Mouse (Mus musculus) adrenal gland, adult 18-20 months (tissue): ENCODE measurements around the gene Gas7. TPM values are rescaled to one million over a fixed set of nuclear protein-coding genes. Genes with fewer than 3 reads are reported as not detected.
A peak's percentile ranks its signal among the peaks of the same experiment; 100 is the strongest.

Experiments used
- DNase-seq, 2 experiments: peaks; one replicate each; pipeline ENCODE4 v3.0.0; 2021 to 2022; ENCODE audit warnings: low spot score in 2 of 2
- total RNA-seq, 2 experiments: library from RNA; stranded (reverse); gene quantifications; 1 replicate in 1 of 2; 2 replicates in 1 of 2; pipeline ENCODE4 v1.2.3; 2021

The Gas7 gene
- total RNA-seq, 2 experiments from 2014 or later: 35.5 to 52.9 TPM

DNA sequence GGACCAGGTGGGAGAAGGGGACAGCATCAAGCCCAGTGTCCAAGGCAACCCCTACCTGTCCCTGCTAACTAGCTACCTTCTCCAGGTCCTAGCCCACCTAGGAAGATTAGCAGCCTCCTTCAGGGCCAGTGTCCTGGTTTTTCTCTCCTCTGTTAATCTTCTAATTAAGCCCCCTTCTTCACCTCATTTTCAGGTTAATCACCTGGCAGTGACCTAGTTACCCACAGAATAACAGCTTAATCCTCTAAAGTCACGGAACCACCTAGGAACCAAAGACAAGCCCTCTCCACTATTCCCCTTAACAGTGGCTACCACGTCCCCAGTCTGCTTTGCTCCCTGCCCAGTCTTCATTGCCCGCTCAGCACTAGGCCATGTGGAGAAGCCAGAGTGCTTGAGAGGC lies 226.6 kb downstream of the Gas7 start:
- no peak for DNase-seq

GRCm38 (mm10) chr11:67686109-67686508 lies 230.9 kb downstream of the Gas7 start:
- no peak for DNase-seq

DNA sequence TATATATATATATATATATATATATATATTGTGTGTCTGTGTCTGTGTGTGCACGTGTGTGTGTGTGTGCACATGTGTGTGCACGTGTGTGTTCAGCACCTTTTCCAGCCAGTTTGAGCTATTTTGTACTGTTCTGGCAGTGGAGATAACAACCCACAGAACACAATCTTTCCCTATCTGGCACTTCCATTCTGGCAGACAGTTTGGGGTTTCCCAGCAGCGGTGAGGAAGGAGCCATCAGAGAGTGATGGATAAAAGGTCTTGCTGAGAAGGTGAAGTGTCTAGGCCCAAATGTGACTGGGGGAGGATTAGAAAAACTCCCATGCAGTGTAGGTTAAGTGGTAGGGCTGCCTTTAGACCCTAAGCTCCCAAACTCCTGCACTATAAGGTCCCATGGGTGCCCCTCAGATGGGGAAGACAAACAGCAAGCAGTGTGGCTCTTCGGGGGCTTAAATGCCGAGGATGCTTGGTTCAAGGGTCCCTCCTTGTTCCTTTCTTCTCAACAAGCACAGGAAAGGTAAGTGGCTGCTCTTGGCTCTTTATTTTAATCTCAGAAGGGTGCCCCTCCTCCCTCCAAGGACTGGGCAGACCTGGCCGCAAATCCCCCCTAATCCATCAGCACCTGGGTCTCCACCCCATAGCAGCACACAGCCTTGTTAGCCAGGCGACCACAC lies 239.6 kb downstream of the Gas7 start, which contains the start of gene Rcvrn:
Gene Rcvrn, plus strand, starts transcription at position 624 of the 674 bp plus-strand sequence.
- no peak for DNase-seq

DNA sequence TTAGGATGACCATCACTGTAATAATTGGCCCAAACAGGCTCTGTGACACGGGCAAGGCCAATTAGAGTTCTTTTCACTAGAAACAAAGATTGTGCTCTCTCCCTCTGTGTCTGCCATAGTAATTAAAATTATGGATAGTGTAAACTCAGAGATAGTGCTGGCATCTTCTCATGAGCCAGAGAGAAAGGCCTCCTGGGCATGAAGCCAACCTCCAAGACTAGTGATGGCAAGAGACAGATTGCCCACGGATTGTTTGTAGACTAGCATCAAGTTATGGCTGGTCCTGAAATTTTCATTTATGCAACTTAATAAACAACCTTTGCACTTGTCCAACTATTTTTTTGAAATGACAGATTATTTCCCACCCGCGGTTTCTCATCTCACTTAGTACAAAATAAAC lies 257.7 kb downstream of the Gas7 start:
- no peak for DNase-seq

GRCm38 (mm10) chr11:67715382-67715781 lies 260.1 kb downstream of the Gas7 start:
- no peak for DNase-seq

- DNase-seq: peak in 1 of 2 experiments; percentile 8
Observed at GRCm38 (mm10) chr11:67721485-67721884, 266.2 kb downstream of the Gas7 start.

- DNase-seq: no peak
Observed at GRCm38 (mm10) chr11:67722399-67723156, 267.3 kb downstream of the Gas7 start.

DNA sequence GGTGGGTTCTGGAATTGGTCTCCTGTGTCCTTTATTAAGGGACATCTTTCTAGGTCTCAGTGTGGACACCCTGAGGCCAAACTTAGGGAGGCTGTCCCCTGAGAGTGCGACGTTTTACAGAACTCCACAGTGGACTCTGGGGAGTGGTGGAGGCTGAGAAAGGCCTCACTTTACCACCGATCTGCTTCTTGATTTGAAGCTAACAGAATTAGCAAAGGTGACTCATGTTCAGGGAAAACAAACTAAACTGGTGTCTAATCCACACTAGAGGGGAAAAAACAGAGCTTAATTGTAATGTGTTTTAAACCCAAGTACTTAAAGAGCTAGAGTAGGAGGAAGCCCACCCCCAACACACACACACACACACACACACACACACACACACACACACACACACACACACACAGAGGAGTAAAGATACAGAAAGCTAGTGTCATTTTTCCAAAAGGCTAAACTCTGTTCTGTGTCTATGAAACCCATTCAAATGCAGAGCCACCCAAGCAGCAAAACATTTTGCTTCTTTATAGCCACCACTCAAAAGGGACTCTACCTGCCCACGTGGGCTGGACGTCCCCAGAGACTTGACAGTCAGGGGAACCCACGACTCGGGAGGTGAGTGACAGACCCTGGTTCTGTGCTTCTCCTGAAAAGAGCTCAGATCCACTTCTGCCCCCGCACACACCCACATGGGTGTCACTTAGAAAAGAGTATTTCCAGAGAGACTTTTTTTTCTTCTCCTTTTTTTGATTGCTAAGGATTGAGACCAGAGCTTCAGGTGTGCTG lies 268.2 kb downstream of the Gas7 start:
- DNase-seq: no peak

DNA sequence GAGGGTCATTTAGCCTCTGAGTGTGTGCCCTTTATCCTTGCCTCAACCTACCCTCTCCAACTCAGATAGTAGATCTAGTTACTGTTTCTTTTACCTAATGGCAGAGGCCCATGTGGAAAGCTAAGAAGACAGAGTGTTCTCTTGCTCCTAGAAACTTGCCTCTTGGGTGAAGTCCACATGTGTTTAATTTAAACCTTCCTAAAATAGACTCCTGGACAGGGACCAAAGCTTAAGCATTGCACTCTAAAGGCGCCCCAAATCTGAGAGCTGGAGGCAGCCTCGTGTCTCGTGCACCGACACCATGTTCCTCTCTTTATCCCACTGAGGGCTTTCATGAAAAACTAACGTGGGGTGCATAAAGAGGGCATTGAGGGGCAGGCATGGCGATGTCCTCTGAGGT lies 271.9 kb downstream of the Gas7 start:
- no peak for DNase-seq

GRCm38 (mm10) chr11:67728726-67729125 lies 273.5 kb downstream of the Gas7 start:
- no peak for DNase-seq

DNA sequence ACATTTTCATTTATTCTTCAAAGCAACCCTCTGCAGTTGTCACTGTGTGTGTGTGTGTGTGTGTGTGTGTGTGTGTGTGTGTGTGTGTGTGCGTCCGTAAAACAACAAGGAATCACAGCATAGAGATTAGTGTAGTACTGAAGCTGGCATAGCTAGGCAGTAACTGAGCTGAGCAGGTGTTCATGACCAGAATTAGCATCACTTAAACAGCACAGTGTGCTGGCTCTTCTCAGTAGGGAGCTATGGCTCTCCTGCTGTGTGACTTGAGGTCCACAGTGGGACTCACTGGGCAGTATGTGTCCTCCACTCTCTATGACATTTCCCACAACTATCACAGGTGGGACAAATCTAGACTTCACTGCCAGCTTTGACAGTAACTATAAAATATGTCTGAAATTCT lies 275.8 kb downstream of the Gas7 start:
- no peak for DNase-seq

DNA sequence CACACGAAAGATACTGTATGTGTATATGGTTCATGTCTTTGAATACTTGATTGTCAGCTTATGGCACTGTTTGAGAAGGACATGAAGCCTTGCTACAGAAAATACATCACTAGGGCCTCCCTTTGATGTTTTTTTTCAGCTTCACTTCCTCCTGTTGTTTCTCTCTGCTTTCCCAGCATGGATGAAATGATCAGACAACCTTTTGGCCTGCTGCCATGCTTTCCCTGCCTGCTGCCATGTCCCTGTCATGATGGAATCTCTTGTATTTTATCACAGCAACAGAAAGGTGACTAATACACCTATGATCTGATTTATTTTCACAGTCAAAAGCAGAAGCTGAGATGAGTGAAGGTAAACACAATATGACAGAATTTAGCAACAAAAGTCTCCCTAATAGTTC lies 278.5 kb downstream of the Gas7 start:
- DNase-seq: no peak

GRCm38 (mm10) chr11:67734597-67734996 lies 279.4 kb downstream of the Gas7 start:
- DNase-seq: no peak

DNA sequence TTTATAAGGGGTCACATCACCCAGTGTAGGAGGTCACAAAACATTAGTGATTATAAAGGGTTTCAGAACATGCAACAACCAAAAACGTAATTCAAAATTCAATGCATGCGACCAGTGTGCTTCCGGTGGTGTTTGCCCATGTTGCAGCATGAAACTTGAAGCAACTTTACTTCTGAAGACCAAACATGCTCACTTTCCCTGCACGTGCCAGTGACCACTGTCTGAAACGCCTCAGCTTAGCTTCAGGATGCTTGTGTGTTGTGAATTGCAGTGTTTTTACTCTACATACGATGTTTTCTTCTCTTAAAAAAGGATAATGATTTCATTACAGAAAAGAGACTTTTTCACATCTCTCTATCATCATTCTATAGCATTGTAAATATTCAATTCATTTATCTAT lies 283.1 kb downstream of the Gas7 start:
- no peak for DNase-seq

Other genes with a start within 250 kb of the Gas7 start
- 1 to 10 TPM in 1 of 2 experiments, not detected in 1; 1.4 TPM for gene Myh4, start 217.4 kb upstream of the Gas7 start, total RNA-seq
- gene Myh8, start 178.3 kb upstream of the Gas7 start, total RNA-seq: under 1 TPM in 1 of 2 experiments, not detected in 1; 0.10 TPM
- gene Myh13, start 133.8 kb upstream of the Gas7 start, total RNA-seq: not detected
- under 1 TPM; 0.38 to 0.50 TPM for gene Rcvrn, start 239.9 kb downstream of the Gas7 start, total RNA-seq